Mouse (Mus musculus): ENCODE data around the gene 5031439G07Rik.
A peak's percentile ranks its signal among the peaks of the same experiment; 100 is the strongest.

The 5031439G07Rik gene

GRCm38 (mm10) chr15:84995041-84995440 is 6.7 kb upstream of the 5031439G07Rik start:
- no peak for DNase-seq (ENCODE audit: low spot score in 2 of 2)

GRCm38 (mm10) chr15:84994498-84994897 is 6.1 kb upstream of the 5031439G07Rik start:
- DNase-seq (ENCODE audit: low spot score in 2 of 2): peak; percentile 24 to 49

GRCm38 (mm10) chr15:84989771-84990170 is 1.4 kb upstream of the 5031439G07Rik start:
- DNase-seq (ENCODE audit: low spot score in 2 of 2): no peak

- no peak for DNase-seq (ENCODE audit: low spot score in 2 of 2)
Measured at GRCm38 (mm10) chr15:84989098-84989497, 747 bp upstream of the 5031439G07Rik start.

GRCm38 (mm10) chr15:84987020-84987815 is 1.1 kb downstream of the 5031439G07Rik start:
- DNase-seq (ENCODE audit: low spot score in 2 of 2): peak; percentile 40 to 45

- no peak for DNase-seq (ENCODE audit: low spot score in 2 of 2)
Measured at GRCm38 (mm10) chr15:84986171-84987019, 2.0 kb downstream of the 5031439G07Rik start.

GRCm38 (mm10) chr15:84985516-84986160 is 2.7 kb downstream of the 5031439G07Rik start:
- DNase-seq (ENCODE audit: low spot score in 2 of 2): no peak

- no peak for DNase-seq (ENCODE audit: low spot score in 2 of 2)
Measured at GRCm38 (mm10) chr15:84983721-84984120, 4.6 kb downstream of the 5031439G07Rik start.

GRCm38 (mm10) chr15:84982888-84983287 is 5.5 kb downstream of the 5031439G07Rik start:
- no peak for DNase-seq (ENCODE audit: low spot score in 2 of 2)

- peak; percentile 43 to 53 for DNase-seq (ENCODE audit: low spot score in 2 of 2)
Measured at GRCm38 (mm10) chr15:84981609-84982313, 6.6 kb downstream of the 5031439G07Rik start.

- peak in 1 of 2 experiments; percentile 23 for DNase-seq (ENCODE audit: low spot score in 2 of 2)
Measured at GRCm38 (mm10) chr15:84975729-84976128, 12.6 kb downstream of the 5031439G07Rik start.

GRCm38 (mm10) chr15:84973544-84973871 is 14.8 kb downstream of the 5031439G07Rik start:
- no peak for DNase-seq (ENCODE audit: low spot score in 2 of 2)

- DNase-seq (ENCODE audit: low spot score in 2 of 2): no peak
Measured at GRCm38 (mm10) chr15:84972860-84973543, 15.3 kb downstream of the 5031439G07Rik start.

GRCm38 (mm10) chr15:84968534-84968933 is 19.8 kb downstream of the 5031439G07Rik start:
- DNase-seq (ENCODE audit: low spot score in 2 of 2): no peak

GRCm38 (mm10) chr15:84965575-84966360 is 22.6 kb downstream of the 5031439G07Rik start:
- DNase-seq (ENCODE audit: low spot score in 2 of 2): no peak

GRCm38 (mm10) chr15:84964771-84965170 is 23.6 kb downstream of the 5031439G07Rik start:
- no peak for DNase-seq (ENCODE audit: low spot score in 2 of 2)

GRCm38 (mm10) chr15:84962518-84962917 is 25.8 kb downstream of the 5031439G07Rik start:
- no peak for DNase-seq (ENCODE audit: low spot score in 2 of 2)

GRCm38 (mm10) chr15:84960692-84961091 is 27.7 kb downstream of the 5031439G07Rik start:
- no peak for DNase-seq (ENCODE audit: low spot score in 2 of 2)

- DNase-seq (ENCODE audit: low spot score in 2 of 2): no peak
Measured at GRCm38 (mm10) chr15:84959891-84960290, 28.5 kb downstream of the 5031439G07Rik start.

GRCm38 (mm10) chr15:84958331-84958730 is 30.0 kb downstream of the 5031439G07Rik start:
- DNase-seq (ENCODE audit: low spot score in 2 of 2): no peak

Data from heart, adult 9 months (tissue).